Mouse (Mus musculus) C2C12 (cell line): ENCODE results near the gene Mzf1. TPM values are rescaled to one million over a fixed set of nuclear protein-coding genes. Genes with fewer than 3 reads are reported as not detected.
"Not testable (repeated sequence)": the region's sequence is repeated elsewhere in the genome, so short reads cannot be mapped to it uniquely, and the experiment has no call there.

Experiments used
- H3K27me3 ChIP-seq: one replicate; pipeline ENCODE4 v1.6.1; 2011; ENCODE audit not compliant: control insufficient read depth, insufficient read depth, insufficient read length
- H3K36me3 ChIP-seq: one replicate; pipeline ENCODE4 v1.6.1; 2011; ENCODE audit not compliant: control insufficient read depth, insufficient read depth
- H3K4me3 ChIP-seq: one replicate; pipeline ENCODE4 v1.5.1; 2011; ENCODE audit warnings: mild to moderate bottlenecking, control low read depth; ENCODE audit not compliant: poor library complexity, insufficient read depth, severe bottlenecking
- H3K79me2 ChIP-seq: one replicate; pipeline ENCODE4 v1.6.1; 2011; ENCODE audit not compliant: control insufficient read depth, insufficient read depth
- H3K79me3 ChIP-seq: one replicate; pipeline ENCODE4 v1.6.1; 2011; ENCODE audit warnings: low read depth, control low read depth
- H3ac ChIP-seq: one replicate; pipeline ENCODE3; 2011; ENCODE audit warnings: low read depth; ENCODE audit not compliant: control insufficient read depth, insufficient read length
- CEBPB ChIP-seq: IDR thresholded peaks from one replicate; pipeline ENCODE4 v1.6.1; 2011; ENCODE audit warnings: low read depth, mild to moderate bottlenecking, control low read depth, moderate library complexity
- CTCF ChIP-seq: IDR thresholded peaks from one replicate; pipeline ENCODE4 v1.5.1; 2011; ENCODE audit not compliant: control insufficient read depth, insufficient read depth, insufficient read length
- FOSL1 ChIP-seq: IDR thresholded peaks from one replicate; pipeline ENCODE4 v1.8.0; 2011; ENCODE audit warnings: mild to moderate bottlenecking, low read length; ENCODE audit not compliant: poor library complexity, insufficient read depth, severe bottlenecking
- MAX ChIP-seq: IDR thresholded peaks from one replicate; pipeline ENCODE4 v1.6.1; 2011; ENCODE audit warnings: mild to moderate bottlenecking, control low read depth
- MYOD1 ChIP-seq: IDR thresholded peaks from one replicate; pipeline ENCODE4 v1.6.1; 2011; ENCODE audit warnings: low read depth; ENCODE audit not compliant: control insufficient read depth, insufficient read length
- MYOG ChIP-seq: IDR thresholded peaks from one replicate; pipeline ENCODE4 v1.6.1; 2011; ENCODE audit not compliant: control insufficient read depth, insufficient read length; ENCODE audit errors: extremely low read depth
- USF1 ChIP-seq: IDR thresholded peaks from one replicate; pipeline ENCODE4 v1.6.1; 2011; ENCODE audit warnings: low read depth, mild to moderate bottlenecking, control low read depth, moderate library complexity
- long read RNA-seq, 2 experiments: library from polyadenylated mRNA; unstranded; transcript quantifications; one replicate each; pipeline ENCODE4 v2.0.0; 2019 to 2020
- polyA plus RNA-seq: library from polyadenylated mRNA; unstranded; fragments of >200 nt; fragmentation: generic; extraction: Trizol; gene quantifications from one replicate; pipeline ENCODE4 v1.2.1, GENCODE M21; 2012; ENCODE audit warnings: missing spikeins

Gene Mzf1
- polyA plus RNA-seq, result 0.59 TPM
- long read RNA-seq, experiment 1, result 0 reads
- long read RNA-seq, experiment 2, partial matches to known transcripts, result 0 of 5 reads
- long read RNA-seq, experiment 2, other reads (novel, unspliced or antisense), result 3 of 5 reads

DNA sequence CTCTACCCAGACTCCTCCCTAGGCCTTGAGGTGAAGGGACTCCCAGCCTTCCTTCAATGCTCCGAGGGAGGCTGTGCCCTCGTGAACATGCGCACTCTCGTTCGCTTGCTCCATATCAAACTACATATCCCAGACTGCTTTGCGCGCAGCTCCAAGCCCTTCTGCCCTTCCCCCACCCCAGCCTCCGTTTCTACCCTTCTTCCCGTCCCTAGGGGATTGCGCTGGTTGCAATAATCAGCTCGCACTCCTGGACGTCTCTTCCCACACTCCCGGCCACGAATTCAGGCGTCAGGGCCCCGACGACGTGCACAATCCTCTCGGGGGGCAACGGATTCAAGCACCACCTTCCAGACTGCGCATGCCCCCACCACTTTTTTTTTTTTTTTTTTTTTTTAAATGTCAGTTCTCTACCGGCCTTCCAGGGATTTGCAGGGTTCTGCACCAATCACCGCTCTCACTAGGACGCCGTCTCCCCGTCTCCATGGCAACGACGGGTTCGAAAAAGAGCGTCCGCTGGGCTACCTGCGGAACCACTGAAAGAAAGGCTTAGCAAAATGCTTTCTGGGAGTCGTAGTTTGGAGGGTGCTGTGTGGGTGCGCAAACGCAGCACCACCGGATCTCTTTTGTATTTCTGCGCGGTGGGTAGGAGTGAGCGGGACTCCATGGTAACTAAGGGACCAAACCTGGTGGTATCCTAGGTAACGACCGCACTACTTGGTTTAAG, at the start of gene Mzf1:
TSS of gene Mzf1 (minus strand) at position 478 of the 724 bp plus-strand sequence.
- peak within 1 kb of the TSS; percentile 68 for H3ac ChIP-seq
- H3K27me3 ChIP-seq, result no peaks in the 10 kb centered on the region
- no peaks in the 10 kb centered on the region for H3K79me3 ChIP-seq
- no peaks in the 10 kb centered on the region for H3K36me3 ChIP-seq
- peak within 1 kb of the TSS; percentile 26 for H3K4me3 ChIP-seq
- H3K79me2 ChIP-seq, result no peaks in the 10 kb centered on the region
- no peak for TF ChIP-seq MYOD1
- TF ChIP-seq FOSL1, result no peak
- no peak for TF ChIP-seq MYOG
- TF ChIP-seq CTCF, result no peak

DNA sequence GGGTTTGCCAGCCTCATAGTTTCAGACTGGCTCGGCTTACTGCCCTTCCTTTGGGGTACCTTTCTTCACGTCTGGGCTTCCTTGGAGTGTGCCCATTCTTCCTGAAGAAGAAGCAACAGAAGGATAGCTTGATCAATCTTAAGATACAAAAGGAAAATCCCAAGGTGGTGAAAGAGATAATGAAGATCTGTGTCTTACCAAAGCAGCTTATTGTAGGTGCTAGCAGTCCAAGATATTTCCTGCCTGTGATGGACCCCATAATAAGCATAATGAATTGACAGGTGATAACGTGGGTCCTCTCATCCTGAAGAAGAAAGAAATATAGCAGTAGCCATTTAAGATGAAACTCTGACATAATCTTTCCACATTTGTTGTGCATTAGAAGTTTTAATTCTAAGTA, 40.5 kb upstream of the Mzf1 start, which contains the start of gene Vmn1r85:
TSS of gene Vmn1r85 (minus strand) at position 101 of the 400 bp plus-strand sequence.
- H3K79me2 ChIP-seq, result no peaks in the 10 kb centered on the region
- H3K79me3 ChIP-seq, result no peaks in the 10 kb centered on the region
- no peaks in the 10 kb centered on the region for H3K36me3 ChIP-seq
- TF ChIP-seq MAX, result no peak
- TF ChIP-seq MYOD1, result no peak
- no peak for TF ChIP-seq FOSL1
- no peak for TF ChIP-seq CTCF
- no peak for TF ChIP-seq CEBPB
- no peak for TF ChIP-seq MYOG
- TF ChIP-seq USF1, result no peak
- no peaks in the 10 kb centered on the region for H3K27me3 ChIP-seq
- H3K4me3 ChIP-seq, result no peak within 1 kb of the TSS
- H3ac ChIP-seq, result no peak within 1 kb of the TSS

- Histone ChIP-seq H3K27me3 (no peaks in the 10 kb centered on the region), H3K4me3 (no peak overlapping the region), H3K79me2 (no peaks in the 10 kb centered on the region), H3ac (no peak overlapping the region), H3K36me3 (no peaks in the 10 kb centered on the region), H3K79me3 (no peaks in the 10 kb centered on the region)
- TF ChIP-seq USF1 (no peak), CTCF (no peak), MAX (no peak), MYOG (no peak), MYOD1 (no peak), CEBPB (no peak), FOSL1 (no peak)
Measured at GRCm38 (mm10) chr7:13072293-13072692, 17.7 kb upstream of the Mzf1 start.

- H3K4me3 ChIP-seq, H3K36me3 ChIP-seq, H3K27me3 ChIP-seq, H3K79me2 ChIP-seq, H3ac ChIP-seq, H3K79me3 ChIP-seq: not testable (repeated sequence)
Measured at GRCm38 (mm10) chr7:13063399-13063798, 8.8 kb upstream of the Mzf1 start.

- Histone ChIP-seq H3K4me3 (no peak overlapping the region), H3K79me2 (no peaks in the 10 kb centered on the region), H3K79me3 (no peaks in the 10 kb centered on the region), H3K27me3 (peaks cover 3% of the 10 kb centered on the region), H3K36me3 (no peaks in the 10 kb centered on the region), H3ac (no peak overlapping the region)
- no peak for TF ChIP-seq MYOG
- no peak for TF ChIP-seq MYOD1
- no peak for TF ChIP-seq CTCF
- no peak for TF ChIP-seq MAX
- no peak for TF ChIP-seq USF1
- no peak for TF ChIP-seq CEBPB
- TF ChIP-seq FOSL1, result no peak
Measured at GRCm38 (mm10) chr7:13059536-13059935, 5.0 kb upstream of the Mzf1 start.

GRCm38 (mm10) chr7:13056913-13057700, 2.5 kb upstream of the Mzf1 start:
- H3K79me3 ChIP-seq, result no peaks in the 10 kb centered on the region
- H3K79me2 ChIP-seq, result no peaks in the 10 kb centered on the region
- TF ChIP-seq MAX, result no peak
- no peak for TF ChIP-seq FOSL1
- no peak for TF ChIP-seq CEBPB
- TF ChIP-seq CTCF, result no peak
- no peak for TF ChIP-seq USF1
- no peak for TF ChIP-seq MYOD1
- no peak for TF ChIP-seq MYOG
- no peak overlapping the region for H3K4me3 ChIP-seq
- peaks cover 3% of the 10 kb centered on the region for H3K27me3 ChIP-seq
- no peaks in the 10 kb centered on the region for H3K36me3 ChIP-seq
- H3ac ChIP-seq, result no peak overlapping the region
